Mouse (Mus musculus): ENCODE data around the gene Chst15. TPM values are rescaled to one million over a fixed set of nuclear protein-coding genes. Genes with fewer than 3 reads are reported as not detected.
A peak's percentile ranks its signal among the peaks of the same experiment; 100 is the strongest.

Gene Chst15
- polyA plus RNA-seq, 1 experiment from 2014 or later = 22.3 TPM

DNA sequence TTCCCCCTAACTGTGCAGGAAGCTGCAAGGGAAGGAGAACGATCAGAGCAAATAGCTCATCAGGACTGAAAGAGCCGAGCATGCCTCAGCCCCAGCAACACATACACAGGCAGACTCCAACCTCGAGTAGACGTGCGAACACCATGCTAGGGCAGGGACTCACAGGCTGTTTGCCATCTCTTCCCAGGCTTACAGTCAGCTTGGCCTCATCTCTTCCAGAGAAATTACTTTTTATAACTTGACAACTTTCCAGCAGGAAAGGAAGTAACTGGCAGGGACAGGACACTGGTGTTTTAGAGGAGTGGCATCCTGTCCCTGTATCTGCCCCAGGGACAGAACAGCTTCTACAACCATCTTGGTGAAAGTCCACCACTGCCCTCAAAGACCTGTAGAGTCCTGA, 73.8 kb downstream of the Chst15 start:
- H3K27ac ChIP-seq (ENCODE audit: low read length) = peak overlapping the region; percentile 70
- H3K27me3 ChIP-seq (ENCODE audit: control insufficient read depth, insufficient read depth, low read depth, low read length) = no peaks in the 10 kb centered on the region
- H3K36me3 ChIP-seq (ENCODE audit: control insufficient read depth, insufficient read depth, low read length) = peaks cover 10% of the 10 kb centered on the region
- peaks cover 18% of the 10 kb centered on the region for H3K4me1 ChIP-seq (replicated peaks; ENCODE audit: control insufficient read depth, insufficient read depth, low read length)
- no peak overlapping the region for H3K4me2 ChIP-seq (ENCODE audit: low read depth, low read length)
- no peak overlapping the region for H3K9ac ChIP-seq (ENCODE audit: low read length)
- ATAC-seq (ENCODE audit: low read depth) = peak; percentile 55
- H3K4me3 ChIP-seq (ENCODE audit: low read length) = no peak overlapping the region
- WGBS = 44% methylated on average over 5 of the region's 5 CpGs
- H3K9me3 ChIP-seq (ENCODE audit: control insufficient read depth, low read length) = no peaks in the 10 kb centered on the region

DNA sequence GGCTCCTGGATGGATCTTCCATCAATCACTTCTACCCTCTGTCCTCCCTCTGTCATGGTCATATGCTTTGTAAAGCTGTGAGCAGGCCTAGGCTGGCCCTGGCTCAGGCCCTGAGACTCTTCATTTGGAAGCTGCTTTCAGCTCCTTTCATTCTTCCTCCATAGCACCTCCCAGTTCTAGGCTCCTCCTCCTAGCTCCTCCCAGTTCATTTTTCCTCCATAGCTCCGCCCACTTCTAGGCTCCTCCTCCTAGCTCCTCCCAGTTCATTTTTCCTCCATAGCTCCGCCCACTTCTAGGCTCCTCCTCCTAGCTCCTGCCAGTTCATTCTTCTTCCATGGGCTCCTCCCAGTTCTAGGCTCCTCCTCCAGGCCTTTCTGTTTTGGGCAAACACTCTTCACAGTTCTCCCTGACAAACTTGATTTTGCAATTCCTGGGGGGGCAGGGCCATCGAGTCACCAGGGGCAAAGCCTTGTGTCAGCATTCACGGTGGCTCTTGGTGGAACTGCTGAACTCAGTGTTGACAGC, 74.3 kb downstream of the Chst15 start:
- Histone ChIP-seq H3K9ac (ENCODE audit: low read length) (no peak overlapping the region), H3K27ac (ENCODE audit: low read length) (peak overlapping the region; percentile 70), H3K4me1 (replicated peaks; ENCODE audit: control insufficient read depth, insufficient read depth, low read length) (peaks cover 24% of the 10 kb centered on the region), H3K36me3 (ENCODE audit: control insufficient read depth, insufficient read depth, low read length) (peaks cover 13% of the 10 kb centered on the region), H3K4me3 (ENCODE audit: low read length) (no peak overlapping the region), H3K27me3 (ENCODE audit: control insufficient read depth, insufficient read depth, low read depth, low read length) (no peaks in the 10 kb centered on the region), H3K4me2 (ENCODE audit: low read depth, low read length) (no peak overlapping the region), H3K9me3 (ENCODE audit: control insufficient read depth, low read length) (no peaks in the 10 kb centered on the region)
- WGBS = 28% methylated on average over 4 of the region's 4 CpGs
- ATAC-seq (ENCODE audit: low read depth) = peak; percentile 65

DNA sequence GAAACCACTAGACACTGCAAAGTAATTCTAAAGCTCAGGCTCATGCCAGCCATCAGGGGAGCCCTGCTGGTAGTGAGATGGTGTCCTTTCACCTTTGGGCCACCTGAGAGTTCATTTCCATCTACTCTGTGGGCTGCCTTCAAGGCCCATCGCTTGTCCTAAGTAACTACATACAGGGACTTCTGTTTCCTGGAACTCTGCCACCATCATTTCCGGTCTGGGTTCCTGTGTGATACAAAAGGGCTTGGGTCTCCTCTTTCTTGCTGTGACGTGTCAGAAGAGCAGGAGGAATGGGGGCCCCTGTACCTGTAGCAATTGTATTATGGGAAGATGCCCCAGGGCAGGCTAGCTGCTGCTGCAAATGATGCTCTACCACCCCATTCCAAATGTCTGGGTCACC, 78.1 kb downstream of the Chst15 start:
- Histone ChIP-seq H3K27me3 (ENCODE audit: control insufficient read depth, insufficient read depth, low read depth, low read length) (no peaks in the 10 kb centered on the region), H3K9ac (ENCODE audit: low read length) (no peak overlapping the region), H3K9me3 (ENCODE audit: control insufficient read depth, low read length) (no peaks in the 10 kb centered on the region), H3K4me3 (ENCODE audit: low read length) (no peak overlapping the region), H3K36me3 (ENCODE audit: control insufficient read depth, insufficient read depth, low read length) (peaks cover 13% of the 10 kb centered on the region), H3K4me1 (replicated peaks; ENCODE audit: control insufficient read depth, insufficient read depth, low read length) (peaks cover 32% of the 10 kb centered on the region), H3K27ac (ENCODE audit: low read length) (no peak overlapping the region), H3K4me2 (ENCODE audit: low read depth, low read length) (no peak overlapping the region)
- ATAC-seq (ENCODE audit: low read depth) = no peak
- 64% methylated on average over 3 of the region's 3 CpGs for WGBS

DNA sequence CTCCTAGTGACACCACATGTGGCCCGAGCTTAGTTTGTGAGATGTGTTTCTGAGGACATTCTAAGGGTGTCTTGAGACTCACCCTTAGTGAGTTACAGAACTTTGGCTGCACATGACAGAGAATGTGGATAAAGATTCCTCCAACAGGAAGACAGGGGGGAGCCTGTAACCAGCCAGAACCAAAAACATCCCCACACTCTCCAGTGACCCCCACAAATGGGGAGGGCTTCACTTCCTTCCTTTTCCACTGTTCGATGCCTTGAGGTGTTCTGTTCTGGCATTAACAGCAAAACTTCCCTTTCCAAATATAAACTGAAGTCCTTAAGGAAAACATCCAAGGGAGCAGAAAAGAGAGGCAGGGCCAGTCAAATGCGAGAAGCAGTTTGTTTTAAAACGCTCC, 79.8 kb downstream of the Chst15 start:
- H3K4me1 ChIP-seq (replicated peaks; ENCODE audit: control insufficient read depth, insufficient read depth, low read length) = peaks cover 24% of the 10 kb centered on the region
- H3K27ac ChIP-seq (ENCODE audit: low read length) = peak overlapping the region; percentile 48
- no peak overlapping the region for H3K4me3 ChIP-seq (ENCODE audit: low read length)
- H3K36me3 ChIP-seq (ENCODE audit: control insufficient read depth, insufficient read depth, low read length) = peaks cover 13% of the 10 kb centered on the region
- 34% methylated on average over 4 of the region's 4 CpGs for WGBS
- H3K9ac ChIP-seq (ENCODE audit: low read length) = no peak overlapping the region
- H3K27me3 ChIP-seq (ENCODE audit: control insufficient read depth, insufficient read depth, low read depth, low read length) = no peaks in the 10 kb centered on the region
- H3K9me3 ChIP-seq (ENCODE audit: control insufficient read depth, low read length) = no peaks in the 10 kb centered on the region
- no peak overlapping the region for H3K4me2 ChIP-seq (ENCODE audit: low read depth, low read length)
- ATAC-seq (ENCODE audit: low read depth) = peak; percentile 34

DNA sequence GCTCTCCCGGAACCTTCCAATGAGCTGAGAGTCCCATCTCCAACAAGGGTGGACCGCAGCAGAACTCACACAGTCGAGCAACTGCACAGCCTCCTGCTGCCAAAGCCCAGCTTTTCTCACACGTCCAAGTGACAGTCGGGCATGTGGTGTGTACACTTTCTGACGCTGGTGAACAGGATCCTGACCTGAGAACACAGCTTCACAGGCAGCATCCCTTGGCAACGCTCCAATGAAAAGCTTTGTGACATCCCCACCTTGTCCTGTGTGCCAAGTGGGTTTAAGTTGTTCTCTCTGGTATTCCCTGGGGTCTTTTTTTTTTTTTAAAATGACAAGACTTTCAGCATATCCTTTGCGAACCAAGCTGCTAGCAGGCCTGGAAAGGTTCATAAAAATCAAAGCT, 80.2 kb downstream of the Chst15 start:
- no peak overlapping the region for H3K4me3 ChIP-seq (ENCODE audit: low read length)
- H3K36me3 ChIP-seq (ENCODE audit: control insufficient read depth, insufficient read depth, low read length) = peaks cover 13% of the 10 kb centered on the region
- no peak overlapping the region; the same call in 1 of the 2 replicates for H3K27ac ChIP-seq (ENCODE audit: low read length)
- no peak overlapping the region for H3K9ac ChIP-seq (ENCODE audit: low read length)
- no peak overlapping the region for H3K4me2 ChIP-seq (ENCODE audit: low read depth, low read length)
- ATAC-seq (ENCODE audit: low read depth) = 0 out of 2 replicates have a peak, but pooled peaks have one; percentile 11
- peaks cover 24% of the 10 kb centered on the region for H3K4me1 ChIP-seq (replicated peaks; ENCODE audit: control insufficient read depth, insufficient read depth, low read length)
- H3K9me3 ChIP-seq (ENCODE audit: control insufficient read depth, low read length) = no peaks in the 10 kb centered on the region
- 49% methylated on average over 8 of the region's 8 CpGs for WGBS
- no peaks in the 10 kb centered on the region for H3K27me3 ChIP-seq (ENCODE audit: control insufficient read depth, insufficient read depth, low read depth, low read length)

DNA sequence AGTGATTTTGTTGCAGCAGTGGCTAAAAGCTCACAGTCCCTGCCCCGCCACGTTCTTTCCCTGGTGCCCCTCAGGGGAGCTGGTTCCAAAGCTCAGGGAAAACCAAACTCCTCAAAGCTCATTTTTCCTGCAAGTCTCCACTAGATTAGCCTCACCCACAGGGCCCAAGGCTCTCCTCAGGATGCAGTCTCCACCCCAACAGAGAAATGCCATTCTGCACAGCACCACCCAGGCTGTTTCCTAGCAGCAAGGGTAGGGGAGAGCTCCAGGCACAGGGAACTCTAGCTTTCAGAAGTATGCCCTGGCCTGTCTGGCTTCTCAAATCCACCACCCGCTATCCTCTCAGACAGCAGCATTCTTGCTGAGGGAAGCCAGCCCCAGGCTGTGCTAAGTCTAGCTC, 82.8 kb downstream of the Chst15 start:
- no peak overlapping the region for H3K4me3 ChIP-seq (ENCODE audit: low read length)
- no peak overlapping the region for H3K4me2 ChIP-seq (ENCODE audit: low read depth, low read length)
- 69% methylated on average over 3 of the region's 3 CpGs for WGBS
- no peaks in the 10 kb centered on the region for H3K27me3 ChIP-seq (ENCODE audit: control insufficient read depth, insufficient read depth, low read depth, low read length)
- no peaks in the 10 kb centered on the region for H3K9me3 ChIP-seq (ENCODE audit: control insufficient read depth, low read length)
- H3K27ac ChIP-seq (ENCODE audit: low read length) = no peak overlapping the region
- no peak overlapping the region for H3K9ac ChIP-seq (ENCODE audit: low read length)
- H3K36me3 ChIP-seq (ENCODE audit: control insufficient read depth, insufficient read depth, low read length) = peaks cover 3% of the 10 kb centered on the region
- no peak for ATAC-seq (ENCODE audit: low read depth)
- H3K4me1 ChIP-seq (replicated peaks; ENCODE audit: control insufficient read depth, insufficient read depth, low read length) = peaks cover 24% of the 10 kb centered on the region

DNA sequence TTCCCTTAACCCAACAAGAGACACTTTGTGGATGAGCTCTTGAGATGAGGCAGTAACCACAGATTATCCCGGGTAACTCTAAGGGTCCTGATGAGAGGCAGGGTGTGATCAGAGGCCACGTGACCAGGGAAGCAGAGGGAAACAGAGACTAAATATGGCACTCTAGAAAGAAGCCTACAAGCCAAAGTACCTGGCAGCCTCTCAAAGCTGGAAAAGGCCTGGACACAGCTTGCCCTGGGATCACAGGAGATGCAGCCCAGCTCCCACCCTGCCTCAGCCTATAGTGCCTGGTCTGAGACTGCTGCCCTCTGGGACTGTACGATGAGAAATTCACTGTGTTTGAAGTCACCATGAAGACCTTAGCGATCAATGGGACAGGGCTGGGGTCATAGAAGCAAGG, 83.3 kb downstream of the Chst15 start:
- 75% methylated on average over 4 of the region's 4 CpGs for WGBS
- no peak overlapping the region for H3K9ac ChIP-seq (ENCODE audit: low read length)
- H3K4me3 ChIP-seq (ENCODE audit: low read length) = no peak overlapping the region
- H3K4me2 ChIP-seq (ENCODE audit: low read depth, low read length) = no peak overlapping the region
- no peaks in the 10 kb centered on the region for H3K9me3 ChIP-seq (ENCODE audit: control insufficient read depth, low read length)
- no peak overlapping the region for H3K27ac ChIP-seq (ENCODE audit: low read length)
- H3K36me3 ChIP-seq (ENCODE audit: control insufficient read depth, insufficient read depth, low read length) = peaks cover 3% of the 10 kb centered on the region
- peaks cover 19% of the 10 kb centered on the region for H3K4me1 ChIP-seq (replicated peaks; ENCODE audit: control insufficient read depth, insufficient read depth, low read length)
- no peak for ATAC-seq (ENCODE audit: low read depth)
- no peaks in the 10 kb centered on the region for H3K27me3 ChIP-seq (ENCODE audit: control insufficient read depth, insufficient read depth, low read depth, low read length)

DNA sequence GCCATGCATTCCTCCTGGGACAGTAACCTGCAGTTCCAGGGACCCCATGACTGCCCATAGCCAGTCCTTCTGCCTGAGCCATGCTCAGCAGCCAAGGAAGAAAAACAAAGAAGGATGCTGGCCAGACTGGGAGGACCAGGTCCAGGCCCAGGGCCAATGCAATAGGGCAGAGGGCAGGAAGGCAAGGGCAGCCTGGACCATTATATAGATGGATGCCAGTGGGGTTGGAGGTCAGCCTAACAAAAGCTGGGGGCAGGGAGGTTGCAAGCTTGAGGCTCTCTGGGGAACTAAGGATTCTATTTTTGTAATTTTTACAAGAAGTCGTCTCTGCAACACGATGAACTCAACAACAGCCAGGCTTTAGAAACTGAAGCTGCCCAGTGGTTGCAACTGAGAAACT, 84.1 kb downstream of the Chst15 start:
- WGBS = 46% methylated on average over 2 of the region's 2 CpGs
- H3K4me2 ChIP-seq (ENCODE audit: low read depth, low read length) = no peak overlapping the region
- ATAC-seq (ENCODE audit: low read depth) = no peak
- no peak overlapping the region for H3K27ac ChIP-seq (ENCODE audit: low read length)
- peaks cover under 1% of the 10 kb centered on the region for H3K36me3 ChIP-seq (ENCODE audit: control insufficient read depth, insufficient read depth, low read length)
- no peaks in the 10 kb centered on the region for H3K9me3 ChIP-seq (ENCODE audit: control insufficient read depth, low read length)
- no peak overlapping the region for H3K4me3 ChIP-seq (ENCODE audit: low read length)
- H3K9ac ChIP-seq (ENCODE audit: low read length) = no peak overlapping the region
- no peaks in the 10 kb centered on the region for H3K27me3 ChIP-seq (ENCODE audit: control insufficient read depth, insufficient read depth, low read depth, low read length)
- peaks cover 14% of the 10 kb centered on the region for H3K4me1 ChIP-seq (replicated peaks; ENCODE audit: control insufficient read depth, insufficient read depth, low read length)

DNA sequence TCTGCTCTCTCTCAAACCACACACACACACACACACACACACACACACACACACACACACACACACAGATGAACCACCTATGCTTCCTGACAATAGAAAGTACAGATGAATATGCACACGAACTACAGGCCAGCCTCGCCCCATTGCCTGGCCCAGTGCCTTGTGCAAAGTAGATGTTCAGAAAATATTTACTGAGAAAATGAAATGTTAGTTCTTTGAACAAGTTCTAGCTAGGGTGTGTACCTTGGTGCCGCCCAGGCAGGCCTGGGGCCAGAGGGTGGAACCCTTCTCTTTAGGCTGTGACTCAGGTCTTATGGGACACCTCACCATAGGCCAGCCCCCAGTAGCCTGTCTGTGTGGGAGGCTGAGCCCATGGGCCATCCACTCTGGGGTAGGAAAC, 85.6 kb downstream of the Chst15 start:
- peak; percentile 21; the same call in 1 of the 2 replicates for ATAC-seq (ENCODE audit: low read depth)
- H3K4me2 ChIP-seq (ENCODE audit: low read depth, low read length) = no peak overlapping the region
- H3K9me3 ChIP-seq (ENCODE audit: control insufficient read depth, low read length) = no peaks in the 10 kb centered on the region
- 65% methylated on average over 3 of the region's 3 CpGs for WGBS
- H3K36me3 ChIP-seq (ENCODE audit: control insufficient read depth, insufficient read depth, low read length) = no peaks in the 10 kb centered on the region
- H3K9ac ChIP-seq (ENCODE audit: low read length) = no peak overlapping the region
- H3K4me3 ChIP-seq (ENCODE audit: low read length) = no peak overlapping the region
- no peak overlapping the region for H3K27ac ChIP-seq (ENCODE audit: low read length)
- H3K27me3 ChIP-seq (ENCODE audit: control insufficient read depth, insufficient read depth, low read depth, low read length) = no peaks in the 10 kb centered on the region
- peaks cover 6% of the 10 kb centered on the region; the same call in 1 of the 2 replicates for H3K4me1 ChIP-seq (replicated peaks; ENCODE audit: control insufficient read depth, insufficient read depth, low read length)

DNA sequence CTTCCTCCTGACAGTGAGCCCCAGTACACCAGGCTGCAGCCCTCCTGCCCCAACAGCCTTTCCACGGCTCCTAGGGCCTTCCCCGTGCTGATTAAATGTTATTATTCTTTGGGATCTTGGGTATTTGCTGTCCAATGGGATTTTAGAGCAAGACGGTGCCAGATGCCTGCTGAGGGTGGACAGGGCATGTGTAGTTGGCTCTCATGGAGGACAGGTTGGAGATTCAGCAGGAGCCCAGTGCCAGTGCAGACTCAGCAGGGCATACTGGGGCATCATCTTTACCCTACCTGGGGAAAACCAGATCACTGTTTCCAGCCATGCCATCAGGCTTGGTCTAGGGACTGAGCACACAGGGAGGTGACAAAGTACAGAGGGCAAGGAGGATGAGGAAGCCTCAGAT, 86.1 kb downstream of the Chst15 start:
- peaks cover 6% of the 10 kb centered on the region; the same call in 1 of the 2 replicates for H3K4me1 ChIP-seq (replicated peaks; ENCODE audit: control insufficient read depth, insufficient read depth, low read length)
- 80% methylated on average over 3 of the region's 3 CpGs for WGBS
- no peak overlapping the region for H3K27ac ChIP-seq (ENCODE audit: low read length)
- no peaks in the 10 kb centered on the region for H3K9me3 ChIP-seq (ENCODE audit: control insufficient read depth, low read length)
- no peak overlapping the region for H3K9ac ChIP-seq (ENCODE audit: low read length)
- ATAC-seq (ENCODE audit: low read depth) = no peak
- H3K4me3 ChIP-seq (ENCODE audit: low read length) = no peak overlapping the region
- H3K27me3 ChIP-seq (ENCODE audit: control insufficient read depth, insufficient read depth, low read depth, low read length) = no peaks in the 10 kb centered on the region
- H3K36me3 ChIP-seq (ENCODE audit: control insufficient read depth, insufficient read depth, low read length) = no peaks in the 10 kb centered on the region
- no peak overlapping the region for H3K4me2 ChIP-seq (ENCODE audit: low read depth, low read length)

Measured in lung, embryonic 16.5 days (tissue).